10 mouse cellular contexts compared by ENCODE assay signal in genomic region chr1:162039011-162039595, GRCm38 (mm10). TPM values are rescaled to one million over a fixed set of nuclear protein-coding genes. Genes with fewer than 3 reads are reported as not detected.
DNase-seq lines count a peak whose midpoint lies in the region; ATAC-seq and TF ChIP-seq lines count a peak whose summit lies in the region.
"Had no signal": no experiment of that assay in that cellular context is flagged by ENCODE, and none has a peak within 500 bp of the region (broad histone marks: within the 10 kb centered on the region; RNA-seq: fewer than 3 reads in every experiment).

No protein-coding gene starts in this region.

- no peak for ATAC-seq in neural tube, embryonic 11.5 days (ENCODE audit: insufficient read depth, low FRiP score, low TSS enrichment)
- ATAC-seq in neural tube, embryonic 15.5 days (ENCODE audit: low FRiP score), result no peak
- no peak for ATAC-seq in activated CD4-positive, CD25-positive, alpha-beta regulatory T cell, adult 4 months

- H3K4me1 ChIP-seq in neural tube, embryonic 11.5 days (ENCODE audit: control insufficient read depth, insufficient read depth, low read length), result peaks cover 32% of the 10 kb centered on the region
- peaks cover 32% of the 10 kb centered on the region for H3K4me1 ChIP-seq in neural tube, embryonic 15.5 days

- no peak overlapping the region for H3K9ac ChIP-seq in neural tube, embryonic 11.5 days (ENCODE audit: low read length)
- no peak overlapping the region for H3K9ac ChIP-seq in neural tube, embryonic 15.5 days (replicated peaks)

- H3K27me3 ChIP-seq in neural tube, embryonic 11.5 days (ENCODE audit: control insufficient read depth, insufficient read depth, low read length), result no peaks in the 10 kb centered on the region
- H3K27me3 ChIP-seq in neural tube, embryonic 15.5 days (replicated peaks), result no peaks in the 10 kb centered on the region

- peak overlapping the region; percentile 72 for H3K27ac ChIP-seq in neural tube, embryonic 11.5 days (ENCODE audit: low read depth, low read length)
- no peak overlapping the region for H3K27ac ChIP-seq in neural tube, embryonic 15.5 days (replicated peaks)
- peak overlapping the region; percentile 71 for H3K27ac ChIP-seq in gastrocnemius, adult 2 months

- no peaks in the 10 kb centered on the region for H3K36me3 ChIP-seq in neural tube, embryonic 11.5 days (ENCODE audit: control insufficient read depth, insufficient read depth, low read length)
- no peaks in the 10 kb centered on the region for H3K36me3 ChIP-seq in neural tube, embryonic 15.5 days

- intact Hi-C loops in gastrocnemius, adult 2 months (cut with DNase I), result no loop called here
- intact Hi-C loops in heart, postnatal 36 days (cut with DNase I), result loop anchor here (2.0 kb wide), 1 partner anchor 54 kb away; no protein-coding TSS in a partner anchor

- TF ChIP-seq CTCF in gastrocnemius, adult 2 months (IDR thresholded peaks at IDR 0.05), result no peak

- no peak overlapping the region for H3K4me2 ChIP-seq in neural tube, embryonic 11.5 days (ENCODE audit: low read depth)
- no peak overlapping the region for H3K4me2 ChIP-seq in neural tube, embryonic 15.5 days

- no peak for DNase-seq in neural tube, embryonic 11.5 days (ENCODE audit: low spot score)
- peak; percentile 73 for DNase-seq in gastrocnemius, adult 2 months
- DNase-seq in heart, postnatal 36 days, result peak; percentile 40 to 54
- DNase-seq in skeletal muscle tissue, adult 2 months (ENCODE audit: low read depth, low spot score), result peak; percentile 66
- DNase-seq in cerebellum, postnatal 4 days (ENCODE audit: low spot score in 2 of 2), result no peak
- no peak for DNase-seq in thymus, adult 18-20 months

- H3K9me3 ChIP-seq in neural tube, embryonic 11.5 days (ENCODE audit: control insufficient read depth, low read length), result no peaks in the 10 kb centered on the region
- H3K9me3 ChIP-seq in neural tube, embryonic 15.5 days (replicated peaks), result no peaks in the 10 kb centered on the region

- H3K4me3 ChIP-seq in neural tube, embryonic 11.5 days (ENCODE audit: low read depth, low read length), result no peak overlapping the region
- H3K4me3 ChIP-seq in neural tube, embryonic 15.5 days (replicated peaks), result no peak overlapping the region
- peak overlapping the region; percentile 3; the same call in 1 of the 2 replicates for H3K4me3 ChIP-seq in gastrocnemius, adult 2 months

- 46% methylated on average over 9 of the region's 9 CpGs for WGBS in neural tube, embryonic 11.5 days
- 48% methylated on average over 9 of the region's 9 CpGs for WGBS in neural tube, embryonic 15.5 days

RNA-seq across cellular contexts. Expression of gene 4930558K02Rik, which starts 59.7 kb away (rescaled TPM):
- polyA plus RNA-seq in neural tube, embryonic 11.5 days (2014; fragmentation: Nextera tagmentation; extraction: Ambion mirVana), result not detected in 2 replicates
- 0.20 and 0.24 TPM in 2 replicates for polyA plus RNA-seq in neural tube, embryonic 15.5 days (2015; fragmentation: Nextera tagmentation; extraction: Ambion mirVana)
- total RNA-seq in gastrocnemius, adult 2 months (2021), result not detected
- total RNA-seq in heart, postnatal 36 days (2021), result not detected
- not detected for polyA plus RNA-seq in activated CD4-positive, CD25-positive, alpha-beta regulatory T cell, adult 4 months (2017; shearing (Covaris generic))
- total RNA-seq: midbrain, postnatal 0 days had no signal
- polyA plus RNA-seq: large intestine, adult 2 months had no signal

Comparison
In these comparisons a context has a peak if more than half of its experiments do, and no peak if none do; other contexts are left out.
1. DNase-seq: peak in gastrocnemius, adult 2 months (single experiment), heart, postnatal 36 days (2 of 2) and skeletal muscle tissue, adult 2 months (single experiment); none in neural tube, embryonic 11.5 days (single experiment), cerebellum, postnatal 4 days (0 of 2) and thymus, adult 18-20 months (0 of 2).